Mouse (Mus musculus) midbrain, embryonic 14.5 days (tissue): ENCODE results near the gene Ruvbl1. TPM values are rescaled to one million over a fixed set of nuclear protein-coding genes. Genes with fewer than 3 reads are reported as not detected.

Experiments used
- ATAC-seq: fragments of 200-750 bp; cut with Nextera tagmentation; 2 replicates; pipeline ENCODE4 v1.8.0; 2017; ENCODE audit warnings: moderate number of reproducible peaks, moderate library complexity; ENCODE audit not compliant: low FRiP score, low TSS enrichment
- DNase-seq: peaks from one replicate; pipeline ENCODE4 v3.0.0-alpha.2; 2015
- H3K27ac ChIP-seq: fragments of 300-500 bp; sonication (generic); replicated peaks from 2 replicates; pipeline ENCODE4 v1.5.1; 2014; ENCODE audit warnings: mild to moderate bottlenecking, low read depth, low read length, moderate library complexity
- H3K27me3 ChIP-seq: fragments of 300-500 bp; sonication (generic); 2 replicates; pipeline ENCODE4 v1.6.1; 2014; ENCODE audit warnings: low read length, control low read depth, mixed read lengths; ENCODE audit not compliant: control insufficient read depth, insufficient read depth
- H3K36me3 ChIP-seq: fragments of 300-500 bp; sonication (generic); 2 replicates; pipeline ENCODE4 v1.6.1; 2014; ENCODE audit warnings: low read length, control low read depth; ENCODE audit not compliant: control insufficient read depth, insufficient read depth
- H3K4me1 ChIP-seq: fragments of 300-500 bp; sonication (generic); 2 replicates; pipeline ENCODE4 v1.6.1; 2014; ENCODE audit warnings: mild to moderate bottlenecking, antibody characterized with exemption, low read length, control low read depth; ENCODE audit not compliant: control insufficient read depth, insufficient read depth
- H3K4me2 ChIP-seq: fragments of 300-500 bp; sonication (generic); 2 replicates; pipeline ENCODE4 v1.6.1; 2014; ENCODE audit warnings: mild to moderate bottlenecking, low read length, moderate library complexity
- H3K4me3 ChIP-seq: fragments of 300-500 bp; sonication (generic); replicated peaks from 2 replicates; pipeline ENCODE4 v1.5.1; 2014; ENCODE audit warnings: low read depth, low read length
- H3K9ac ChIP-seq: fragments of 300-500 bp; sonication (generic); replicated peaks from 2 replicates; pipeline ENCODE4 v1.6.1; 2014; ENCODE audit warnings: mild to moderate bottlenecking, low read length, moderate library complexity
- H3K9me3 ChIP-seq: fragments of 300-500 bp; sonication (generic); 2 replicates; pipeline ENCODE4 v1.6.1; 2016; ENCODE audit warnings: low read length, control low read depth, mixed read lengths; ENCODE audit not compliant: control insufficient read depth
- WGBS: fragments of 180-500 bp; shearing (Covaris S2); extraction: QIAGEN DNeasy Blood & Tissue Kit; methylation state at CpG from one replicate; pipeline ENCODE4 v1.1.7; 2014; 5-methylcytosine and 5-hydroxymethylcytosine counted together
- polyA plus RNA-seq: library from polyadenylated mRNA; unstranded; fragments of >200 nt; fragmentation: Nextera tagmentation; extraction: Ambion mirVana; gene quantifications from 2 replicates; pipeline ENCODE4 v1.2.1, GENCODE M21; 2014

The Ruvbl1 gene
- polyA plus RNA-seq, 1 experiment from 2014 or later, result 98.4 TPM

- Histone ChIP-seq H3K27me3 (no peaks in the 10 kb centered on the region; the same call in 1 of the 2 replicates), H3K4me2 (no peak overlapping the region), H3K9ac (no peak overlapping the region), H3K4me1 (0 out of 2 replicates have a peak, but pooled peaks cover 5% of the 10 kb centered on the region), H3K36me3 (peaks cover 65% of the 10 kb centered on the region), H3K27ac (no peak overlapping the region), H3K4me3 (no peak overlapping the region), H3K9me3 (no peaks in the 10 kb centered on the region)
- 90% methylated on average over 4 of the region's 4 CpGs for WGBS
- ATAC-seq (no peak), DNase-seq (no peak)
Measured at GRCm38 (mm10) chr6:88503044-88503443, 37.8 kb downstream of the Ruvbl1 start.

GRCm38 (mm10) chr6:88513984-88514383 lies 48.8 kb downstream of the Ruvbl1 start:
- 95% methylated on average over 8 of the region's 8 CpGs for WGBS
- Histone ChIP-seq H3K4me2 (no peak overlapping the region), H3K36me3 (peaks cover 72% of the 10 kb centered on the region), H3K4me3 (no peak overlapping the region), H3K27me3 (no peaks in the 10 kb centered on the region), H3K9me3 (no peaks in the 10 kb centered on the region), H3K4me1 (peaks cover 12% of the 10 kb centered on the region), H3K27ac (no peak overlapping the region), H3K9ac (no peak overlapping the region)
- ATAC-seq (no peak), DNase-seq (no peak)

- Histone ChIP-seq H3K36me3 (peaks cover 69% of the 10 kb centered on the region), H3K4me1 (peaks cover 15% of the 10 kb centered on the region), H3K27me3 (no peaks in the 10 kb centered on the region), H3K9me3 (no peaks in the 10 kb centered on the region), H3K9ac (no peak overlapping the region), H3K4me2 (no peak overlapping the region), H3K4me3 (no peak overlapping the region), H3K27ac (no peak overlapping the region)
- 87% methylated on average over 4 of the region's 4 CpGs for WGBS
- ATAC-seq (no peak), DNase-seq (no peak)
Measured at GRCm38 (mm10) chr6:88514546-88514945, 49.3 kb downstream of the Ruvbl1 start.

- WGBS, result 88% methylated on average over 8 of the region's 8 CpGs
- Histone ChIP-seq H3K4me3 (no peak overlapping the region), H3K27ac (no peak overlapping the region), H3K4me2 (no peak overlapping the region), H3K27me3 (no peaks in the 10 kb centered on the region), H3K9me3 (no peaks in the 10 kb centered on the region), H3K9ac (no peak overlapping the region), H3K4me1 (peaks cover 20% of the 10 kb centered on the region), H3K36me3 (peaks cover 55% of the 10 kb centered on the region)
- ATAC-seq (no peak), DNase-seq (no peak)
Measured at GRCm38 (mm10) chr6:88515971-88516370, 50.8 kb downstream of the Ruvbl1 start.

GRCm38 (mm10) chr6:88516667-88517066 lies 51.5 kb downstream of the Ruvbl1 start:
- no peak for DNase-seq
- H3K9me3 ChIP-seq, result no peaks in the 10 kb centered on the region
- no peaks in the 10 kb centered on the region for H3K27me3 ChIP-seq
- H3K27ac ChIP-seq, result no peak overlapping the region
- no peak overlapping the region for H3K4me3 ChIP-seq
- H3K4me1 ChIP-seq, result peaks cover 20% of the 10 kb centered on the region
- no peak overlapping the region for H3K4me2 ChIP-seq
- no peak overlapping the region; the same call in 1 of the 2 replicates for H3K9ac ChIP-seq
- H3K36me3 ChIP-seq, result peaks cover 48% of the 10 kb centered on the region
- no peak for ATAC-seq
- WGBS, result 84% methylated on average over 5 of the region's 5 CpGs

GRCm38 (mm10) chr6:88517701-88518403 lies 52.6 kb downstream of the Ruvbl1 start:
- 17% methylated on average over 18 of the region's 18 CpGs for WGBS

GRCm38 (mm10) chr6:88518404-88519263 lies 53.4 kb downstream of the Ruvbl1 start, which contains the start of gene Sec61a1:
Gene Sec61a1, minus strand, starts transcription at chr6:88518905.
- no peaks in the 10 kb centered on the region for H3K27me3 ChIP-seq
- H3K4me2 ChIP-seq, result peak within 1 kb of the TSS; percentile 94

More at GRCm38 (mm10) chr6:88517701-88518403, 52.6 kb downstream of the Ruvbl1 start:
- H3K4me2 ChIP-seq, result peak overlapping the region; percentile 94
- peak overlapping the region; percentile 81 for H3K4me3 ChIP-seq
- no peak for ATAC-seq
- peak overlapping the region; percentile 82; the same call in 1 of the 2 replicates for H3K27ac ChIP-seq
- peaks cover 36% of the 10 kb centered on the region for H3K36me3 ChIP-seq
- H3K9me3 ChIP-seq, result no peaks in the 10 kb centered on the region
- no peaks in the 10 kb centered on the region for H3K27me3 ChIP-seq
- H3K9ac ChIP-seq, result peak overlapping the region; percentile 83
- peaks cover 20% of the 10 kb centered on the region for H3K4me1 ChIP-seq
- DNase-seq, result peak; percentile 14

GRCm38 (mm10) chr6:88521821-88522220 lies 56.6 kb downstream of the Ruvbl1 start:
- 84% methylated on average over 7 of the region's 7 CpGs for WGBS
- no peak overlapping the region for H3K9ac ChIP-seq
- H3K4me2 ChIP-seq, result no peak overlapping the region
- DNase-seq, result no peak
- ATAC-seq, result no peak
- H3K27ac ChIP-seq, result no peak overlapping the region
- no peaks in the 10 kb centered on the region for H3K9me3 ChIP-seq
- H3K27me3 ChIP-seq, result no peaks in the 10 kb centered on the region
- no peaks in the 10 kb centered on the region for H3K36me3 ChIP-seq
- peaks cover 16% of the 10 kb centered on the region for H3K4me1 ChIP-seq
- H3K4me3 ChIP-seq, result no peak overlapping the region

More at GRCm38 (mm10) chr6:88518404-88519263, 53.4 kb downstream of the Ruvbl1 start, which contains the start of gene Sec61a1:
- H3K4me3 ChIP-seq, result peak within 1 kb of the TSS; percentile 81
- no peaks in the 10 kb centered on the region for H3K9me3 ChIP-seq
- ATAC-seq, result peak; percentile 96
- peak; percentile 97 for DNase-seq
- peaks cover 28% of the 10 kb centered on the region for H3K36me3 ChIP-seq
- H3K9ac ChIP-seq, result peak within 1 kb of the TSS; percentile 86
- peaks cover 20% of the 10 kb centered on the region for H3K4me1 ChIP-seq
- peak within 1 kb of the TSS; percentile 92 for H3K27ac ChIP-seq
- under 1% methylated on average over 80 of the region's 80 CpGs for WGBS
